15 mouse cellular contexts compared by ENCODE assay signal in the genomic region with DNA sequence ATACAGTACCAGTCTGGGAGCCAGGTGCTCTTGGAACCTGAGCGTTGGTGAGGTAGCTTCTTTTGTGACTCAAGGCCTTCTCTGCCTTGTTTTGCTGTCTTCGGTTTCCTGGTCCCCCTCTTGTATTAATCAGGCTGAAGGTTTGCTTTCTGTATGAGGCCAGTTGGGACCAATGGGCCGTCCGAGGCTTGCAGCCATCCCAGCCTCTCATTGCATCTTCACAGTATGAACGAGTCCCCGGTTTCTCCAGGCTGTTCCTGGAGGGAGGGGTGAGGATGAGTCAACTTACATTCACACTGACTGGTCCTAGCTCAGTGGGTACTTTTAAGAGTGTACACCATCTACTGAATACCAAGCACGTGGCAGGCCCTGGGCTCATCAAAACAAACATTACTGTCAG. TPM values are rescaled to one million over a fixed set of nuclear protein-coding genes. Genes with fewer than 3 reads are reported as not detected.
DNase-seq lines count a peak whose midpoint lies in the region; ATAC-seq and TF ChIP-seq lines count a peak whose summit lies in the region.
"Had no signal": no experiment of that assay in that cellular context is flagged by ENCODE, and none has a peak within 500 bp of the region (broad histone marks: within the 10 kb centered on the region; RNA-seq: fewer than 3 reads in every experiment).

No protein-coding gene starts in this region.

- TF ChIP-seq POLR2A in kidney, adult 2 months (IDR thresholded peaks at IDR 0.05; ENCODE audit: low read depth, low read length): no peak

- 53% methylated on average over 7 of the region's 7 CpGs for WGBS in kidney, embryonic 14.5 days
- 80% methylated on average over 7 of the region's 7 CpGs for WGBS in kidney, adult 2 months
- WGBS in neural tube, embryonic 13.5 days: 60% methylated on average over 7 of the region's 7 CpGs
- WGBS in neural tube, embryonic 15.5 days: 57% methylated on average over 7 of the region's 7 CpGs

- intact Hi-C loops in gastrocnemius, adult 2 months (cut with DNase I): no loop called here

- H3K9me3 ChIP-seq in kidney, embryonic 14.5 days (ENCODE audit: control insufficient read depth, low read length): no peaks in the 10 kb centered on the region
- no peaks in the 10 kb centered on the region for H3K9me3 ChIP-seq in neural tube, embryonic 13.5 days
- no peaks in the 10 kb centered on the region for H3K9me3 ChIP-seq in neural tube, embryonic 15.5 days (replicated peaks)
- H3K9me3 ChIP-seq: embryonic facial prominence, embryonic 13.5 days; stomach, embryonic 15.5 days had no signal

- H3K27me3 ChIP-seq in kidney, embryonic 14.5 days (ENCODE audit: control insufficient read depth, insufficient read depth, low read length): peaks cover 25% of the 10 kb centered on the region
- H3K27me3 ChIP-seq in kidney, adult 2 months (replicated peaks; ENCODE audit: control insufficient read depth, insufficient read depth, low read length): no peaks in the 10 kb centered on the region; the same call in 1 of the 2 replicates
- H3K27me3 ChIP-seq in neural tube, embryonic 13.5 days: peaks cover 87% of the 10 kb centered on the region
- peaks cover 49% of the 10 kb centered on the region for H3K27me3 ChIP-seq in neural tube, embryonic 15.5 days (replicated peaks)

- H3K9ac ChIP-seq in kidney, embryonic 14.5 days (ENCODE audit: low read depth, low read length): no peak overlapping the region
- H3K9ac ChIP-seq in neural tube, embryonic 13.5 days: no peak overlapping the region
- H3K9ac ChIP-seq in neural tube, embryonic 15.5 days (replicated peaks): no peak overlapping the region

- ATAC-seq in kidney, embryonic 14.5 days (ENCODE audit: low FRiP score, low TSS enrichment): no peak
- 0 out of 2 replicates have a peak, but pooled peaks have one; percentile 17 for ATAC-seq in neural tube, embryonic 13.5 days (ENCODE audit: low read depth)
- ATAC-seq in neural tube, embryonic 15.5 days (ENCODE audit: low FRiP score): no peak

- TF ChIP-seq CTCF in gastrocnemius, adult 2 months (IDR thresholded peaks at IDR 0.05): no peak
- TF ChIP-seq CTCF in kidney, adult 2 months (conservative IDR thresholded peaks at IDR 0.05; ENCODE audit: insufficient read depth, insufficient read length, low read depth, low read length): no peak

- H3K36me3 ChIP-seq in kidney, embryonic 14.5 days (ENCODE audit: control insufficient read depth, insufficient read depth, low read length): no peaks in the 10 kb centered on the region
- H3K36me3 ChIP-seq in kidney, adult 2 months (ENCODE audit: control insufficient read depth, insufficient read depth, low read length): no peaks in the 10 kb centered on the region
- no peaks in the 10 kb centered on the region for H3K36me3 ChIP-seq in neural tube, embryonic 13.5 days
- no peaks in the 10 kb centered on the region for H3K36me3 ChIP-seq in neural tube, embryonic 15.5 days
- H3K36me3 ChIP-seq: embryonic facial prominence, embryonic 13.5 days; G1E; stomach, embryonic 15.5 days had no signal

- H3K4me1 ChIP-seq in kidney, embryonic 14.5 days (ENCODE audit: control insufficient read depth, insufficient read depth, low read length): no peaks in the 10 kb centered on the region
- no peaks in the 10 kb centered on the region for H3K4me1 ChIP-seq in kidney, adult 2 months (ENCODE audit: control insufficient read depth, insufficient read depth, low read length)
- H3K4me1 ChIP-seq in neural tube, embryonic 13.5 days (replicated peaks): peaks cover 14% of the 10 kb centered on the region
- peaks cover 13% of the 10 kb centered on the region for H3K4me1 ChIP-seq in neural tube, embryonic 15.5 days

- peak overlapping the region; percentile 73 for H3K4me3 ChIP-seq in gastrocnemius, adult 2 months
- no peak overlapping the region for H3K4me3 ChIP-seq in kidney, embryonic 14.5 days (ENCODE audit: low read length)
- no peak overlapping the region for H3K4me3 ChIP-seq in kidney, adult 2 months (ENCODE audit: insufficient read depth, low read depth, low read length)
- H3K4me3 ChIP-seq in neural tube, embryonic 13.5 days: peak overlapping the region; percentile 61; the same call in 1 of the 2 replicates
- no peak overlapping the region for H3K4me3 ChIP-seq in neural tube, embryonic 15.5 days (replicated peaks)

- H3K27ac ChIP-seq in gastrocnemius, adult 2 months: no peak overlapping the region
- H3K27ac ChIP-seq in kidney, embryonic 14.5 days (ENCODE audit: low read depth, low read length): no peak overlapping the region
- no peak overlapping the region for H3K27ac ChIP-seq in kidney, adult 2 months (ENCODE audit: insufficient read depth, low read depth, low read length)
- no peak overlapping the region for H3K27ac ChIP-seq in neural tube, embryonic 13.5 days (replicated peaks)
- no peak overlapping the region for H3K27ac ChIP-seq in neural tube, embryonic 15.5 days (replicated peaks)
- H3K27ac ChIP-seq: embryonic facial prominence, embryonic 13.5 days; macrophage; stomach, embryonic 15.5 days had no signal

- H3K4me2 ChIP-seq in kidney, embryonic 14.5 days (replicated peaks; ENCODE audit: low read depth, low read length): 0 out of 2 replicates have a peak overlapping the region, but pooled peaks have one; percentile 98
- H3K4me2 ChIP-seq in neural tube, embryonic 13.5 days: no peak overlapping the region
- H3K4me2 ChIP-seq in neural tube, embryonic 15.5 days: peak overlapping the region; percentile 98

- DNase-seq in gastrocnemius, adult 2 months: no peak
- no peak for DNase-seq in gastrocnemius, postnatal 4 days (ENCODE audit: low spot score in 2 of 2)
- no peak for DNase-seq in kidney, adult 2 months
- no peak for DNase-seq in neural tube, embryonic 10.5 days (ENCODE audit: extremely low spot score, low spot score)
- no peak for DNase-seq in cerebellum, adult 18-20 months
- DNase-seq: B cell, adult 2 months; gastrocnemius, postnatal 36 days; spleen, adult 18-20 months had no signal

RNA-seq across cellular contexts. Expression of gene Pcsk6, which starts 0.6 kb away (rescaled TPM):
- 10 to 100 TPM; 17.7 to 20.8 TPM for total RNA-seq in gastrocnemius, adult 2 months (2021)
- 10 to 100 TPM; 45.4 to 64.7 TPM for total RNA-seq in gastrocnemius, postnatal 4 days (2021)
- 2.7 and 2.9 TPM in 2 replicates for polyA plus RNA-seq in kidney, embryonic 14.5 days (2014; fragmentation: Nextera tagmentation; extraction: Ambion mirVana)
- polyA plus RNA-seq in kidney, adult 2 months (2012; rRNA removed): 25.0 and 28.3 TPM in 2 replicates
- polyA plus RNA-seq in neural tube, embryonic 13.5 days (2015; fragmentation: Nextera tagmentation; extraction: Ambion mirVana): 1.2 and 1.3 TPM in 2 replicates
- 1.4 and 1.5 TPM in 2 replicates for polyA plus RNA-seq in neural tube, embryonic 15.5 days (2015; fragmentation: Nextera tagmentation; extraction: Ambion mirVana)
- polyA plus RNA-seq: G1E, macrophage had no signal

Comparison
In these comparisons a context has a peak if more than half of its experiments do, and no peak if none do; other contexts are left out.
1. H3K4me3 ChIP-seq: peak in gastrocnemius, adult 2 months (single experiment) and neural tube, embryonic 13.5 days (single experiment); none in kidney, embryonic 14.5 days (single experiment), kidney, adult 2 months (single experiment) and neural tube, embryonic 15.5 days (single experiment).